Mouse (Mus musculus): ENCODE data around the gene Grifin.
A peak's percentile ranks its signal among the peaks of the same experiment; 100 is the strongest.

Gene Grifin

GRCm38 (mm10) chr5:140589082-140589774, 24.4 kb upstream of the Grifin start:
- no peak for DNase-seq (ENCODE audit: low read depth)

GRCm38 (mm10) chr5:140583732-140584368, 19.0 kb upstream of the Grifin start:
- no peak for DNase-seq (ENCODE audit: low read depth)

DNA sequence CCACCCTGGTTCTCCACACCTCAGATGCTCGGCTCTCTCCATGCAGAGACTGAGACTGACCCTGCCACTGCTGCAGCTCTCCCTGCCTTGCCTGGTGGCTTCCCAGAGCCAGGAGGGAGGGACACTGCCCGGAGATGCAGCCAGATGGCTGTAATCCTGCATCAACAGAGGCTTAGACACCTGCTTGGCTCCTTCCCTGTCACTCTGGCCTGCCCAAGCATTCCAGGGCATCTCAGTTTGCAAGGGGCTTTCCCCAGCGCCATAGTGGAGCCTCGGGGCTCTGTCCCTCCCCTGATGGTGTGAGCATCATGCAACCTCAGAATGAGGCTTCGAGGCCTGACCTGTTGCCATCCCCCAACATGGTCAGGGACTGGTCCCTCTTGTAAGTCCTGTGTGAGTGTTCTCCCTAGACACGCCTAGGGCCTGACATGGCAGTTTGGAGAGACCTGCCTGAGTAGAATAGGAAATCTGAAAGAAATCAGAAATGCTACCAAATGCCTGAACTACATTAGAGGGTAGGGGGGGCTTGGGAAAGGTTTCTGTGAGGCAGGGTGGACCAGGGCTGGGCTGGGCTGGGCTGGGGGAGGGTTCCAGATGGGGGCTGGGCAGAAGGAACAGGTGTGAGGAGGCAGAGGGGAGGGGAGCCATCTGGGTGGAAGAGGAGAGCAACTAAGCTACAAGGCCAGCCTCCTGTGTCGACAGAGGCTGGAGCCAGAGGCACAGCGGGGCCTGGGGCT, 18.3 kb upstream of the Grifin start:
- no peak for DNase-seq (ENCODE audit: low read depth)

- no peak for DNase-seq (ENCODE audit: low read depth)
Measured at GRCm38 (mm10) chr5:140581569-140581968, 16.7 kb upstream of the Grifin start.

DNA sequence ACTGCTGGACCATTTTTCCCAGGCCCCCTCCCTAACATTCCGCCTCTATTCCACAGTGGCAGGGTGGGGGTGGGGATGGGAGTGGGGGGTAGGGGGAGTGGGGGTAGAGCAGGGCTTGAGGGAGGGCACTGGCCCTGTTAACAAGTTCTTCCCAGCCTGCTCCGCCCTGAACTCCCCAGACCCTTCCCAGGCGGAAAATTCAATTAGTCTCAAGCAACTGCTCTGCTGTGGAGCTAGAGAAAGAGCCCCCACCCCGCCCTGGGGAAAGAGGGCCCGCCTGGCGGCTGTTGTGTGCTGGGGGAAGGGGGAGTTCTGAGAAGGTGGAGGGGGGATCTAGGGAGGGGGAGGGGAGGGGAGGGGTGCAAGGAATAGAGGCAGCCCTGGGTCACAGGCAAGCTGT, 14.9 kb upstream of the Grifin start:
- DNase-seq (ENCODE audit: low read depth), result no peak

DNA sequence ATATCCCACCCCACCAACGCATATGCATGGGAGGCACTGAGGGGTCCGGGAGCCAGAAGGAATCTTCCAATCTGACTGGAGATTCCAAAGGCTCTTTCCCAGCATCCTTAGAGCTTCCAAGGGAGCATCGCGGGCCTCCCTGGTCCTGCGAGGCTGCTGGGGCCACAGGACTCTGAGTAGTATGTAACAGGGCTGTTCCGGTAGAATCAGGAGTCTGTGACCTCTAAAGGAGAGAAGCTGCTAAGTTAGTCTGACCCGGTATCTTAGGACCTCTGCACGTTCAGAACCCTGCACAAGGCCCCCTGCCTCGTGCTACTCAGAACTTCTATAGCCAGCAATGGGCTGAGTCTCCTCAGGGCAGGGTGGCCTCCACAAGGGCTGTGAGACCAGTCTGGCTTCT, 14.3 kb upstream of the Grifin start:
- no peak for DNase-seq (ENCODE audit: low read depth)

DNA sequence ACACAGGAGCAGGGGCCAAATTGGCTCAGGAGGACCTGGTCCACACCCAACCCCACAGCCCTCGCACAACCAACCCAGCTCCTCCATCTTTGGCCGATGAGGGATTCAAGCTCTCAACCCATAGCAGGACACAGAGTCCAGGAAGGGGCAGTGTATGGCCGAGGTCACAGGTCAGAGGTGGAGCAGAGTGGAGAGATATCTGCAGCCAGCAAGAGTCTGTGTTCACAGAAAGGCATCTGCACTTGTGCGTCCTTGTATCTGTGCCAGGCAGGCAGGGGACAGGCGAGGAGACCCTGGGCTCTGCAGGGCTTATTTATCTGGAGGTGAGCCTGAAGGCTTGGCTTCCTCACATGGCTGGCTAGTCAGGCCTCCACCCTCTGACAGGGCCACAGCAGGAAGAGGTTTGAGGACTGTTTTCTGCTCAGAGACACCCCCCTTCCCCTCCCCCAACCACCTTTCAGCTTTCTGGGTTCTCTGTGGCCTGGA, 10.6 kb upstream of the Grifin start:
- no peak for DNase-seq (ENCODE audit: low read depth)

GRCm38 (mm10) chr5:140572611-140573010, 7.7 kb upstream of the Grifin start:
- no peak for DNase-seq (ENCODE audit: low read depth)

GRCm38 (mm10) chr5:140571673-140572072, 6.8 kb upstream of the Grifin start:
- DNase-seq (ENCODE audit: low read depth), result no peak

GRCm38 (mm10) chr5:140571201-140571600, 6.3 kb upstream of the Grifin start:
- DNase-seq (ENCODE audit: low read depth), result no peak

GRCm38 (mm10) chr5:140570223-140570870, 5.5 kb upstream of the Grifin start:
- no peak for DNase-seq (ENCODE audit: low read depth)

DNA sequence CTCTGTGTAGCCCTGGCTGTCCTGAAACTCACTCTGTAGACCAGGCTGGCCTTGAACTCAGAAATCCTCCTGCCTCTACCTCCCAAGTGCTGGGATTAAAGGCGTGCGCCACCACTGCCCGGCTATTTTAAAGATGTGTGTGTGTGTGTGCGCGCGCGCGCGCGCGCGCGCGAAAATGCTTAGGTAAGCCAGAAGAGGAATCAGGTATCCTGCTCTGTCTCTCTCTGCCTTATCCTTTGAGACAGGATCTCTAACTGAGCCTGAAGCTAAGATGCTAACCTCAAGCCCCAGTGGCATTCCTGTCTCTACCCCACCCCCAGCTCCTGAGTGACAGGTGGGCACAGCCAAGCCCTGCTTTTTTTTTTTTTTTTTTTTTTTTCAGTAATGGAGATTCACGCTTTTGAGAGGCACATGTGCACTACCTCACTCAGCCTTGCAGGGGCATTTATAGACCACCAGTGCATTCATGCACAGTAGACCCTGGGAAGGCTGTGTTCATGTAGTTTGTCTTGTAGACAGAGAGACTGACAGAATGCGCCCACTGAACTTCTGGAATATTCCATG, 4.2 kb upstream of the Grifin start:
- no peak for DNase-seq (ENCODE audit: low read depth)

- peak; percentile 63 for DNase-seq (ENCODE audit: low read depth)
Measured at GRCm38 (mm10) chr5:140568321-140568970, 3.6 kb upstream of the Grifin start.

DNA sequence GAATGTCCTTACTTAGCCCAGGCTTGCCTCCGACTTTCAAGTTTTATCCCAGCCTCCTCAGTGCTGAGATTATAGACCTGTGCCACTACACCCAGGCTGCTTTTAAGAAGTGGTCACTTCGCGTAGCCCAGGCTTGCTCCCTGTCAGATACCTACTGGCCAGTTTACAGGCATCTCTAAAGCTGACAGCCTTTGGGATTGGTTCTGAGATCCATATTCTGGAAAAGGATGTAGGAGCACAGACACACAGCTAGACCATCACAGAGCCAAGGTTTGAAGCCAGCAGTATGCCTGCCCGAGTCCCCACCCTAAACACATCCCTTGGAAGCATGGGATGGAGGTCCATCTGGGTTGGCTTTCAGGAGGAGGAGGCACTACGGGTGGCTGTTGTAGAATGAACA, 2.9 kb upstream of the Grifin start:
- DNase-seq (ENCODE audit: low read depth), result no peak

DNA sequence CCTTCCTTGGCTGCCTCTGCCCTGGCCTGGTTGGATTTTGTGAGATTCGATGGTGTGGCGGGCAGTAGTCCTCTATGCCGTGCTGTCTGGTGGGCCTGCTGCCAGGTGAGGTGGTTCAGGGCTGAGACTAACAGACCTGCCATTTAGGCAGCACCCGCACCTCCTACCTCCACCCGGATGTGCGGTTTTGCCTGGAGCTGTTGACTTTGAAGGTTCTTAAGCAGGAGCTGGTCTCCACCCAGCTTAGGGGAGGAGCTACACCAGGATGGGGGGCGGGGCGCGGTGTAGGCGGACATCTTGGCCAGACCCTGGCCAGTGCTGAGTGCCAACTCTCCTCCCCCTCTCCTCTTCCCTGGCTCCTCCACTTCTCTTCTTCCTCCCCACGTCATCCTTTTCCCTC, 2.5 kb upstream of the Grifin start:
- DNase-seq (ENCODE audit: low read depth), result peak; percentile 54

DNA sequence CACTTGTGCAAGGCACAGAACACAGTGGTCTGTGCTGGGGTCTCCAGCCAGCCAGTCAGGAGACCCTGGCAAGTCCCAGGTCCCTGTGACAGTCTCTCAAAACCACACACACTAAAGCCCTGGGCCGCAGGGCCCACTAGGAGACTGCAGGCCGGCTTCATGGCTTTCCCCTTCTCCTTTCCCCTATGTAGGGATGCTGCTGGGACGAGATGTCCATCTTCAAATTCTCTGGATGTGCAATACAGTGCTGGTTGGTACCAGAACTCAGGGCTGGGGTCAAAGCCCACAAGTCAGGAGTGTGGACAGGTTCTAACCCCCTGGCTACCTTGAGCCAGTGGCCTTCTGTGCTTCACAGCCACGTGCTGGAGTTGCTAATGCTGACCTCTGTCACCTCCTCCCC, 1.4 kb upstream of the Grifin start:
- DNase-seq (ENCODE audit: low read depth), result no peak

GRCm38 (mm10) chr5:140565856-140566255, 985 bp upstream of the Grifin start:
- DNase-seq (ENCODE audit: low read depth), result no peak

GRCm38 (mm10) chr5:140565451-140565850, 580 bp upstream of the Grifin start:
- no peak for DNase-seq (ENCODE audit: low read depth)

GRCm38 (mm10) chr5:140562601-140563000, 2.3 kb downstream of the Grifin start:
- no peak for DNase-seq (ENCODE audit: low read depth)

DNA sequence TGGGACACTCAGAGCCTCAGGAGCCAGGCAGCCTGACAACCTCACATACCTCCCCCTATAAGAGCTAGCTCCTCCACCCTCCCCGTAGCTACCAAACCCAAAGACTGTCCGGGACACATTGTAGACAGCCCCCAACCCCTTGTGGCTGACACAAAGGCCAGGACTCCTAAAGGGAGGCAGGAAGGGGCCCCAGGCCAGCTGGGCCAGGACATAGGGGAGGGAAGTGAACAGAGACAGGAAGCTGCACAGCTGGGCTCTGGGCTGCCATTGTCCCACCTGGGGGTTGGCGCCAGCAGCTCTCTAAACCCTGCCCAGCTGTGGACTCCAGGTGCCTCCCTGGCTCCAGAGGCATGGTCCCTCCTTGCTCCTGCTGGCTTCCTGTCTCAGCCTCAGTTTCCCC, 8.0 kb downstream of the Grifin start:
- DNase-seq (ENCODE audit: low read depth), result no peak

DNA sequence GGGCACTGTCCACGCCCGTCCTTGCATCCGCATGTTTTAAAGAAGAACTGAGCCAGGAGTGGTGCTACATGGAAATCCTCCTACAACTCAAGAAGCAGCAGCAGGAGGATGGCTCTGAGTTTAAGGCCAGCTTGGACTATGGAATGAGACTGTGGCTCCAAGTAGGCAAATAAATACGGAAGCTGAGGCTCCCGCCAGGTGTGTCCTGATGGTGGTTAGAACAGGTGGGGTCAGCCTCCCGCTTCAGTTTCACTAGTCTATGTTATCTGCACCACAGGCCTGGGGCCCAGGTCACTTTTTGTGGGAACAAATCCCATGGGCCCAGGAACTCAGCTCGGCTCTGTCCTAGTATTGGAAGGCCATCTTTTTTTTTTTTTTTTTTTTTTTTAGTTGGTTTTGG, 11.2 kb downstream of the Grifin start:
- DNase-seq (ENCODE audit: low read depth), result no peak
